Mouse (Mus musculus): ENCODE data around the gene Pttg1ip.

DNA sequence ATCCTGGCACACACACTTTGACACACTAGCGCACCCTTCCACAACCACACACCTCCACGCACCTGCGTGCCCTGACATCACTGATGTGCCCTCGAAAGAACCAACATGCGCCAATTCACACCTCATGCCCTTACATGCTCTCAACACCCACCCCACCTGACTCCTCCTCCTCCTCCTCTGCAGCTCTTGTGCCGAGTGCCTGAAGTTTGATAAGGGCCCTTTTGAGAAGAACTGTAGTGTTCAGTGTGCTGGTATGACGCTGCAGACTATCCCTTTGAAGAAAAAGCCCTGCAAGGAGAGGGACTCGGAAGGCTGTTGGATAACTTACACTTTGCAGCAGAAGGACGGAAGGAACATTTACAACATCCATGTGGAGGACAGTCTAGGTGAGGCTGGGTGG is 20.7 kb upstream of the Pttg1ip start:
- no peak for TF ChIP-seq MAX (IDR thresholded peaks at IDR 0.05)
- no peak for TF ChIP-seq FOSL1 (IDR thresholded peaks at IDR 0.05; ENCODE audit: insufficient read depth, low read length, poor library complexity, severe bottlenecking)
- no peak for TF ChIP-seq CTCF (IDR thresholded peaks at IDR 0.05; ENCODE audit: control insufficient read depth, insufficient read depth, insufficient read length)
- TF ChIP-seq MYOD1 (IDR thresholded peaks at IDR 0.05; ENCODE audit: control insufficient read depth, insufficient read length, low read depth): no peak
- TF ChIP-seq USF1 (IDR thresholded peaks at IDR 0.05; ENCODE audit: low read depth): no peak
- no peak for TF ChIP-seq MYOG (IDR thresholded peaks at IDR 0.05; ENCODE audit: control insufficient read depth, extremely low read depth, insufficient read length)
- TF ChIP-seq CEBPB (IDR thresholded peaks at IDR 0.05; ENCODE audit: low read depth): no peak
